Mouse (Mus musculus) heart, postnatal 14 days (tissue): ENCODE results near the gene Idh2. TPM values are rescaled to one million over a fixed set of nuclear protein-coding genes. Genes with fewer than 3 reads are reported as not detected.
A peak's percentile ranks its signal among the peaks of the same experiment; 100 is the strongest.

Experiments used
- DNase-seq, 2 experiments: peaks; one replicate each; pipeline ENCODE4 v3.0.0; 2021 to 2022
- intact Hi-C: fragments of 180-260 bp; cut with DNase I; formaldehyde crosslinking; loops from one replicate; pipeline ENCODE4 v1.15.1; 2025
- total RNA-seq, 2 experiments: library from RNA; stranded (reverse); gene quantifications; 2 replicates each; pipeline ENCODE4 v1.2.3; 2021

The Idh2 gene
- total RNA-seq, 2 experiments from 2014 or later: 1,322 to 1,446 TPM

DNA sequence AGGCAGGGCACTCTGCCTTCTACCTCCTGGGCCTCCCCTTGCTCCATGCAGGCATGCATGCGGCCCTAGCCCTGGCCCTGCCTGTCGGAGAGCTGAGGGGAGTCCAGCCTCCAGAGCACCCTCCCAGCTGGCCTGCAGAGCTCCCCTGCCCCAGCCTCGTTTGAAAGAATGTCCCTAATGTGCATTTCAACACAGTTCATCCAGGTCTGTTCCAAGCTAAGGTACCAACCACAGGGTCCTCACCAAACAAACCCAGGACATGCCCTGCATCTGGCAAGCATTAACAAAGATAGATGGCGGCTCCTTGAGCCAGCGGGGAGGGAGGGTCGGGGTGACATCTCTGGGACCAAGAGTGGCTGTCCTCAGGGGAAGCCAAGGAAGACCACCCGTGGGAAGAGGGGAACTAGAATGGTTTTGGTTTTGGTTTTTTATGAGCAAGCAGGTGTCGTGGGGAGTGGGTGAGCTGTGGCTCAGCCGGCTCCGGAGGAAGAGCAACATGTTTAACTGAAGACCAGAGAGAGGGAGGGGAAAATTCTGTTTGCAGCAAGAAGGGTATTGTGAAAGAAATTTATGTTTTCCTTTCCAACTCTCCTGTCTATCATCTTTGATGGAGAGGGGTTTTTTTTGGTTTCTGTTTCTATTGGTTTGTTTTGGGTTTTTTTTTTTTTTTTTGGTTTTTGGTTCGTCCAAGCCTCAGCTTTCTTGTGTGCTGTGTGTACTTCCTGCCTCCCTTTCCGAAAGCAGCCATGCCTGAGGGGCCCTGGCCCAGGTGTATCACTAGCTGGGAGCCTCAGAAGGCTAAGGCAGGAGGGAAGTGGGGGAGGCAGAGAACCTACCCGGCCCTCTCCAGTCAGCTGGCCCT, 24.0 kb downstream of the Idh2 start:
- intact Hi-C loops: no loop called here

DNA sequence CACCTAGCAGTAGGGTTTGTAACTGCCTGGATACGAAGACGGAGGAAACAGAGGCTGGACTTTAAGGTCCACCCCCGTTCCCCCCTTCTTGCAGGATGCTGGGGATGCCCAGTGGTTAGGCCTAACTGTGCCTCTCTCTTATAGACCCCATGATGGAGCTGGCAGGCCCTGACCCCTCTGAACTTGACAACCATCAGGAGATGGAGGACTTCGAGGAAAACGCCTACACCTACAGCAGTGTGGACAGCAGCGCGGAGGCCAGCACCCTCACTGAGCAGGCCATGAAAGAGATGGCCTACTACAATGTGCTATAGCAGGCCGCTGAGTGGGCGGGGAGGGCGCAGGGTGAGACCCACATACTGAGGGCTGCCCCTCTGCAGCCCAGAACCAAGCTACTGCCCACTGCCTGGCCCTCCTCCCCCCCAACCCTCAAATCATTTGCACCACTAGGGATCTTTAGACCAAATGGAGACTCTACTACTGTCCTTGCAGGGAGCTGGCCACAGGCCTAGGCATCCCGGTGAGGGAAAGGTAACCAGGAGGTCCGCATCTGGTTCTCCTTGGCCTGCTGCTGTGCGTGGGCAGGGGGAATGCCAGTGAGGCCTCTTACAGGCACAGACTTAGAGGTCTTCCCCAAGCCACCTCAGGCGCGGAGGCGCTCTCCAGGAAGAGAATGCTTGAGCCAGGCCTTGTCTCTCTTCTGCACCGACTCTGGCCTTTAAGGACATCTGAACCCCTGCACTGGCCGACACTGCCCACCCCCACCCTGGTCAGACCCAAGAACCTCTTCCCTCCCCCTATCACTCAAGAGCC, 24.8 kb downstream of the Idh2 start:
- DNase-seq: no peak

More for the DNA sequence above, 24.0 kb downstream of the Idh2 start:
- DNase-seq: no peak

DNA sequence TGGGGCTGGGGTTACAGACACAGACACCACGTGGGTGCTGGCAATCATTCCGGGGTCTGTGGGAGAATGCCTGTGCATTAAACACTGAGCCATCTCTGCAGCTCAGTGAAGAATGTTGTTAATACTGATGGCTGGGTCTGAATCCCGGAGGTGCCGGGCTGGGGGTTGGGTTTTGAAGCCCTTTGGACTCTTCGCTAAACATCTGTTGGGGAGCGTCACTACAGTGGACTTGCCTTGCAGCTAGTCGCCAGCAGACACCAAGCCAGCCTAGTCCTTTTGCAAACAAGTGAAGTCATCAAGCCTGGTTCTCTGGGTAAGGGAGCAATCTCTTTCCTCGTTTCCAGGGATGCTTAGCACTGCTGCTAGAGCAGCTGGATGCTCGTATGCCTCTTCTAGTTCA, 27.0 kb downstream of the Idh2 start:
- intact Hi-C loops: no loop called here
- DNase-seq: no peak

More for the DNA sequence above, 24.8 kb downstream of the Idh2 start:
- intact Hi-C loops: no loop called here

DNA sequence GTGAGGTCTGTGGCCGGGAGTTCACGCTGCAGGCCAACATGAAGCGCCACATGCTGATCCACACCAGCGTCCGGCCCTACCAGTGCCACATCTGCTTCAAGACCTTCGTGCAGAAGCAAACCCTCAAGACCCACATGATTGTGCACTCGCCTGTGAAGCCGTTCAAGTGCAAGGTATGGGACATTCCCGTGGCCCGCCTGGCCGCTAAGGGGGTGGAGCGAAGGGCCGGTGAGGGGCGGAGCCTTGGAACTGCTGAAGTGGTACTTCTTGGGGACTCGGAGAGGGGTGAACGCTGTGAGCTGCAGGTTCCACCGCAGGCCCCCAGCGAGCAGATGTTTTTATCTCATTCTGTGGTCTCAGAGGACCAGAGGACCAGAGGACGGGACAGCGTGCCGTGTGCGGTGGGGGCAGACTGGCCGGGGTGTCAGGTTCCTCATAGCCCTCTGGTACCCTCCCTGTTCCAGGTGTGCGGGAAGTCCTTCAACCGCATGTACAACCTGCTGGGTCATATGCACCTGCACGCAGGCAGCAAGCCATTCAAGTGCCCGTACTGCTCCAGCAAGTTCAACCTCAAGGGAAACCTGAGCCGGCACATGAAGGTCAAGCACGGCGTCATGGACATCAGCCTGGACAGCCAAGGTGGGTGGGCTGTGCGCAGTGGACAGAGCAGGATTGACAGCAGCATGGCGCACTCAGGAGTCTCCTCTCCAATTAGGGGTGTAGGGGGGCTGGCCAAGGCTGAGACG, 29.0 kb downstream of the Idh2 start:
- DNase-seq: no peak
- intact Hi-C loops: no loop called here

DNA sequence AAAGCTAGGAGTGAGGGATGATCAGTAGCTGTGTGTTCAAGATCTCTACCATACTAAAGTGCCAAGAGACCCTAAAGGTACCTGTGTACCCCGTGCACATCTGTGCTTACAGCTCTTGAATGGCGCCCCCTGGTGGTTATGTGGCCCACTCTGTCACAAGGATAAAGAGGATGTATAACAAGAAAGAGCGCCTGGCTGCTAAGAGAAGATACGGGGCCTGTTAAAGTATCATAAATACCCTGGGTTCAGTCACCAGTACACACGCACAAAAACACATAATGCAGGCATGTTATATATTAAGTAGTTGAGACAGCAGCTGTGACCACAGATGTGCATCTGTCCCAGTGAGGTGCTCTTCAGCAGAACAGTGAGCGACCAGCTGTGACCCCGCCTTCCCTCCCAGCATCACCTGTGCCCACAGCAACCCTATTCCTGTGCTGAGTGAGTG, 30.7 kb downstream of the Idh2 start:
- intact Hi-C loops: loop anchor here (1.0 to 5.0 kb wide), 3 partner anchors 59 to 162 kb away; partner anchors contain the start of genes Ap3s2 and Arpin
- DNase-seq: peak; percentile 69 to 82

DNA sequence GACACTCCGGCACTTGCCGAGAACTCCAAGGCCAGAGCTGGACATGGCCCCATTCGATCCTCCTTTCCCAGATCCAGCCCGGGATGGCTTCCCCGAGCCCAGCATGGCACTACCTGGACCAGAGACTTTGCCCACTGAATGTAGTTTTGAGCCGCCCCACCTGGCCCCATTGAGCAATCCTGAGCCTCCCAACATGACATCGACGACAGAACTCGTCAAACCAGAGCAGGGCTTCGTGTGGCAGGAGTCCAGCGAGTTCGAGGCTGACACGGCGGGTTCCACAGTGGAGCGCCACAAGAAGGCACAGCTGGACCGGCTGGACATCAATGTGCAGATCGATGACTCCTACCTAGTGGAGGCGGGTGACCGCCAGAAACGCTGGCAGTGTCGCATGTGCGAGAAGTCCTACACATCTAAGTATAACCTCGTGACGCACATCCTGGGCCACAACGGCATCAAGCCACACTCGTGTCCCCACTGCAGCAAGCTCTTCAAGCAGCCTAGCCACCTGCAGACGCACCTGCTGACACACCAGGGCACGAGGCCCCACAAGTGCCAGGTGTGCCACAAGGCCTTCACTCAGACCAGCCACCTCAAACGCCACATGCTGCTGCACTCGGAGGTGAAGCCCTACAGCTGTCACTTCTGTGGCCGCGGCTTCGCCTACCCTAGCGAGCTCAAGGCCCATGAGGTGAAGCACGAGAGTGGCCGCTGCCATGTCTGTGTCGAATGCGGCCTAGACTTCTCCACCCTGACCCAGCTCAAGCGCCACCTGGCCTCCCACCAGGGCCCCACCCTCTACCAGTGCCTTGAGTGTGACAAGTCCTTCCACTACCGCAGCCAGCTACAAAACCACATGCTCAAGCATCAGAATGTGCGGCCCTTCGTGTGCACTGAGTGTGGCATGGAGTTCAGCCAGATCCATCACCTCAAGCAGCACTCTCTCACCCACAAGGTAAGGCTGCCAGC, 33.3 kb downstream of the Idh2 start:
- intact Hi-C loops: loop anchor here (5.0 kb wide), 2 partner anchors 145 to 160 kb away; partner anchors contain the start of genes Ap3s2 and Arpin
- DNase-seq: no peak

DNA sequence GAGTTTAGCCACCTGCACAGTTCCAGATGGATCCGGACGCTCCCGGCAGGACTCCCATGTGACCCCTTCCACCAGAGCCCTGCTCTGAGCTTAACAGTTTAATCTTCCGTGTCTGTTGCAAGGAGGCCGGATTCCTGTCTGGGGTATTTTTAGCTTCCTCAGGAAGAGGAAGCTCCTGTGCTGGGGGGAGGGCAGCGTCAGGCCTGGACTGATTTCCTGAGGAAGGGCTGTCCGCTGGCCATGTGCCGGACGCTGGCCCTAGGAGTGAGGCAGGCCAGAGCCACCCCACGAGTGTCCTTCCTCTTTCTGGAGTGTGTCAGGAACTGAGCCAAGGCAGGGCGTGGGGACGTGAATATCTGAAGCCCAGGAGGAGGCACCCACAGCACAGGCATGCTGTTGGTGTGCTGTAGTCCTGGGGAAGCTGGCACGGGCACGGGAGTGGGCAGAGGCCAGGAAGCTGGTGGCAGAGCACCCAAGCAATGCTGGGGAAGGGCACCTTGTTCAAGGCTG, 36.3 kb downstream of the Idh2 start:
- DNase-seq: peak; percentile 91
- intact Hi-C loops: loop anchor here (2.0 kb wide), 1 partner anchor 22 kb away; no protein-coding TSS in a partner anchor

DNA sequence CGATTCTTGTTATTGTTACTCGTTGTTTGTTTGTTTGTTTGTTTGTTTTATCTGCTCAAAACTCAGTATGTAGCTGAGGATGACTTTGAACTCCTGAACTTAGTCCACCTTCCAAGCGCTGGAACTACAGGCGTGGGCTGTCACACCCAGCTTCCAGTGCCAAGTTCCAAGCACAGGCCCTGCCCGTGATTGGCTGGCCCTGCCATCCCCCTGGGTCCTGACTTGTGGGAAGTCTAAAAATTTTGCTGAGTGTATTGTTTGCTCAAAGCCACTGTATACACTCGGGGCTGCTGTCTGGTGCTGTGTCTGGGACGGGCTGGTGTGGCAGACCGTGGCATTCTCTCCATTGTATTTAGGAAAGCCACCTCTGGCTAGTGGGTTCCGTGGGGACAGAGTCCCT, 37.4 kb downstream of the Idh2 start:
- no peak for DNase-seq

DNA sequence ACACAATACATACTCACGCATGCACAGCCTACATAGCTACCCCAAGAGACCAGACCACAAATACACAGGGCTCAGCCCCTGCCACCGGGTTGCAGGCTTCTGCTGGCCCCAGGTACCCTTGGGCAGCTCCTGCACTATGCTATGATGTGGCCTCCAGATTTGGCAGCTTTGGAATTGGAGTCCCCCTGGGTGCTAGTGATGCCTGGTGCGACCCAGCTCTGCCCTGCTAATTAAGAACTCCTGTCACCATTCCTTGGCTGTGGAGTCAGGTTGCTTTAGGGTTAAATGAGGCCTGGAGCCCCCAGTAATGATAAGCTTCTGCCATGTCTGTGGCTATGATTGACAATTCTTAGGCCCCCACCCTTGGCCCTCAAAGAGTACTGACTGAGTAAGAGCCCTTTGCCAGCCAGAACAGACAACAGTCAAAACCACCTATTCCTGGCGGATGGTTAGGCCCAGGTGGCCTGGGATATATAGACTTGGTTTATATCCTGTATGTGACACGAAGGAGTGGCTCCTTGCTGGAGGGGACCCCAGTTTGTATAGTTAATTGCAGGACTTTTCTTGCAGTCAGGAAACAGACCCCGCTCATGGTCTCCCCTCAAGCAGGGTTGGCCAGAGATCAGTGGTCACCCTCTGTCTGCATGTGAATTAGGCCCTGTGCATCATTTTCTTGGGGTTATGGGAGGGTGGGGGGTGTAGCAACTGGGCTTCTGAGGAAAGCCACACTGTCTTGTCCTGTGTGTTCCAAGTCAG, 38.1 kb downstream of the Idh2 start:
- intact Hi-C loops: loop anchor here (2.0 kb wide), 1 partner anchor 14 kb away; no protein-coding TSS in a partner anchor
- no peak for DNase-seq

More for the DNA sequence above, 37.4 kb downstream of the Idh2 start:
- intact Hi-C loops: loop anchor here (2.0 kb wide), 2 partner anchors 15 to 21 kb away; no protein-coding TSS in a partner anchor

DNA sequence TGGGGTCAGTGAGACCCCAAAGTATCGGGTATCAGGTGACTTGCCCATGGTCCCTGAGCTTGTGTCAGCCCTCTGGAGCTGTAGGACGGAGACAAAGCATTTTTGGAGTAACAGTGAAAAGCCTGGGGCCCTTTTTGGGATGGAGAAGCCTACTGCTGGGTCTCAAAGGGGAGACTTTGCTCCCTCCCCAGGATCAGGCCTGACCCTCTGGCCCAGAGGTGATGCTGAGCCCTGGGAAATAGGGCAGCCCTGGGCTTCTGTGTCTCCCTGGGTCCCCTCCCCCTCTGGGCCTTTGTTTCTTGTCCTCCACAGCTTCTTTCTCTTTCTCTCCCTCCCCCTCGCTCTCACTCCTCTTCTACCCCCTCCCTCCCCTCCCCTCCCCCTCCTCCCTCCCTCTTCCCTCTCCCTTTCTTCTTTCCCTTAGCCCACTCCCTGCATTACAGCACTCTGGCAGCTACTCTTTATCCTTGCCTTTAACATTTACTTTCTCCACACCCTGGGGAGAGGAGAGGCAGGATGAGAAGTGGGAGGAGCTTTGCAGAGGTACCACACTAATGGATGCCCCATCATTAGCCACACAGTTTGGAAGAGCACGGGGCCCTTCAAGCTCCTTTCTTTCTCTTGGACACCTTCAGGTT, 39.1 kb downstream of the Idh2 start:
- intact Hi-C loops: loop anchor here (2.0 kb wide), 1 partner anchor 13 kb away; no protein-coding TSS in a partner anchor
- no peak for DNase-seq

DNA sequence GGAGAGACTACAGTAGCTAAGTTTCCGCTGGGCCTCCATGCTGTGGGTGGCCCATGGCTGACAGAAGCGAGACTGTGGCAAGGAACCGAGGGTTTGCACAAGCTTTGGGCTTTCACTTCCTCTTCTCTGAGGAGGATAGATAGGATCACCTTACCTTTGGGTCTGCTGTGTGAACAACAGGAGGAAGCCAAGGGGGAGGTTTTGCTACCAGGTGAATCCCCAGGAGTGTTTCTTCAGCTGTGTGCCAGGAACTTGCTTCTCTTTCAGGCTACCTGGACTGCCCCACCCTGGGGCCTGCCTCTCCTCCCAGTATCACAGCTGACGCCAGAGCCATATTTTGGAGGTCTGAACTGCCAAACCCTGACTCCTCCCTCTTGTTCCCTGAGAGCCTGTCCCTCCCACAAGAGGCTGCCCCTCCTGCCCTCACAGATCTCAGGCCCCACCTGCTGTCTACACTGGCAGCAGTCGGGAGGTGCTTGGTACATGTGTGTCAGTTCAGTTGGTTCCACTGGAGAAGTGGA, 40.2 kb downstream of the Idh2 start:
- peak in 1 of 2 experiments; percentile 56 for DNase-seq
- intact Hi-C loops: no loop called here

DNA sequence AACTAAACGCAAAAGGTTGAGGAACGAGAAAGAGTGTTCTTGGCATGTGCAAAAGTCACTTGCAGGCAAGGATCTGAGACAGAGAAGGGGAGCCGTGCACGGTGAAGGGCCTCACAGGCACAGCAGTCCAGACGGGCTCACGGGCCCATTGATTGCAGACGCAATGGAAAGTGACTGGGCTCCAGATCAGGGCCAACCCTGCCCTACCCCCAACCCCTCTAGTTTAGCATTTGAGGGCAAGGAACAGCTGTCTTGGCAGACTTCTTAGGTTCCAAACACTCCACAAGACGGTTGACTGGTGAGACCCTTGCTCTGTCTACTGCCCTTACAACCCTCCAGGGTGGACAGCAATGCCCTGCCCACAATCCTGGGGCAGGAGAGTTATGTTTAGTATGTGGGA, 41.7 kb downstream of the Idh2 start:
- DNase-seq: no peak
- intact Hi-C loops: no loop called here

DNA sequence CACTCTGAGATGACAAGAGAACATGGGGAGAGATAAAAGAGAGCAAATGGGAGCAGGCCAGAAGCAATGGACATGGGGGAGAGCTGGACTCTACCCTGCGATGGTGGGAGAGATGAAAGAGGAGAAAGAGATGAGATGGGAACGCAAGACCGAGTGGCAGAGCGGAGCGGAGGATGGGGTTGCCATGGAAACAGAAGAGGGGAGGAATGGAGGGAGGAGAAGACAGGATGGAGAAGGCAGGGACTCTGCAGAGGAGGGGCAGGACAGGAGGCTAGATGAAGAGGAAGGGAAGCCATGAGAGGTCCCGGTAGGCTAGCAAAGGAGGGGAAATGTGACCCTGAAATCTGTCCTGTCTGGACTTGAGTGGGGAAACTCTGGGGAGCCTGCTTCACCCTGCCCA, 42.9 kb downstream of the Idh2 start:
- intact Hi-C loops: no loop called here
- DNase-seq: no peak

DNA sequence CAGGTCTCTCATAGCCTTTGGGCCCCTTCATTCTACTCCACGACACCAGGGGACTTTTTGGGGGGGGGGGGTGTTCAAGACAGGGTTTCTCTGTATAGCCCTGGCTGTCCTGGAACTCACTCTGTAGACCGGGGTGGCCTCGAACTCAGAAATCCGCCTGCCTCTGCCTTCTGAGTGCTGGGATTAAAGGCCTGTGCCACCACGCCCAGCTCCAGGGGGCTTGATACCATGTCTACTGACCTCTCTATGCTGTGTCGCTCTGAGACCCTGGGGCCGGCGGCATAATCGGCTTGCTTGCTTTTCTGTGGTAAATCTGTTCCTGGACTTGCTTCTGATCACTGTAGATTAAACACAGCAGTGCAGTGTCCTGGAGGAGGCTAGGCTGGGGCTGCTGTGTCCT, 44.0 kb downstream of the Idh2 start:
- no peak for DNase-seq
- intact Hi-C loops: no loop called here

DNA sequence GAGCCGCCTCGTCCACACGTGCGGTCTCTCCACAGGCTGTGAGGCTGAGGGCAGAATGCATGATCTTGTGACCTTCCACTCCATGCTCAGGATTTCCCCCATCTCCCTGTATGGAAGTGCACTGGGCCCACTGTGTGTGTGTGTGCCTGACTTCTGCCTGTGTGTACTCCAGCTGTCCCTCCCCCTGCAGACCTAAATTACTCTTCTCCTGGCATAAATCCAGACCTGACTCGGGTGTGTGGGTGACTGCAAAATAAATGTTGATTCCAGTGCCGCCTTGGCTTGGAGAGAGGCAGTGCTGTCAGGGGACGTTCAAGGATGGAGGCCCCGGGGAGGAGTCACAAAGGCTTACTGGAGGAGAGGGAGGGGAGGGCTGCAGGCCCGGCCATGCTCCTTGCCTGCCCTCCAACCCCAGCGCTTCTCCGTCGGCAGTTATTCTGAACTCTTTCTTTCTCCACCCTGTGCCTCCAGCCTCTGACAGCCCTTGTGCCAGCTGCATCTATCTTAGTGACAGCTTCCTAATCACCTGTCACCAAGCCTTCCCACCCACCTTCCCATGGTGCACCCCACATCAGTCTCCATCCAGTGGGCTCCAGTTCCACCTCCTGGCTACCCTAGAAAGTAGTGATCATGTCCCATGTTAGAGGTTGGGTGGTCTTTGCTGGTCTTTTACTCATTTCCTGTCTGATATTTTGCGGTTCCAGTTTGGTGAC, 45.4 kb downstream of the Idh2 start:
- peak in 1 of 2 experiments; percentile 59 for DNase-seq
- intact Hi-C loops: no loop called here

DNA sequence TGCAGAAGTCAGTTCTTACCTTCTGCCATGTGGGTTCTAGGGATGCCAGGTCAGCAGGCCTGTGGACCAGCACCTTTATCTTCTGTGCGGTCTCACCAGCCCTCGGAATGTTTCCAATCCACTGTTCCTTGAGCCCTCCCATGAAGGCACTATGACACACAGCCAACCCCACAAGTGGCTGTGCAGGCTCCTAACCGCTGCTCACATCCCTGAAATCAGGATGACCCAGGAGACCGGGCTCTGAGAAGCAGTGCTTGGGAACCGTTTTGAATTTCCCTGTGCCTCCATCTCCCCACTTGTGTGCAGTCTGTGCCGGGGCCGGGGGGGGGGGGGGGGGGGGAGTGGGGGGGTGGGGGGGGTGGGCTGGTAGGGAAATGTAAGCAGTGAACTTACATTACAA, 46.9 kb downstream of the Idh2 start:
- intact Hi-C loops: no loop called here
- no peak for DNase-seq
